Mouse (Mus musculus) heart, embryonic 12.5 days (tissue): ENCODE data around the gene Sapcd1. TPM values are rescaled to one million over a fixed set of nuclear protein-coding genes. Genes with fewer than 3 reads are reported as not detected.

Experiments used
- ATAC-seq: fragments of 200-750 bp; cut with Nextera tagmentation; 2 replicates; pipeline ENCODE4 v1.8.0; 2017; ENCODE audit warnings: moderate TSS enrichment, moderate library complexity; ENCODE audit not compliant: insufficient number of reproducible peaks, low FRiP score
- H3K27ac ChIP-seq: fragments of 300-500 bp; sonication (generic); 2 replicates; pipeline ENCODE4 v1.5.1; 2016; ENCODE audit warnings: mild to moderate bottlenecking, moderate library complexity; ENCODE audit not compliant: poor library complexity, severe bottlenecking
- H3K27me3 ChIP-seq: fragments of 300-500 bp; sonication (generic); replicated peaks from 2 replicates; pipeline ENCODE4 v1.6.1; 2016; ENCODE audit warnings: mild to moderate bottlenecking, moderate library complexity
- H3K36me3 ChIP-seq: fragments of 300-500 bp; sonication (generic); 2 replicates; pipeline ENCODE4 v1.6.1; 2016; ENCODE audit warnings: mild to moderate bottlenecking, moderate library complexity
- H3K4me1 ChIP-seq: fragments of 300-500 bp; sonication (generic); replicated peaks from 2 replicates; pipeline ENCODE4 v1.6.1; 2016; ENCODE audit warnings: mild to moderate bottlenecking
- H3K4me2 ChIP-seq: fragments of 300-500 bp; sonication (generic); 2 replicates; pipeline ENCODE4 v1.6.1; 2016; ENCODE audit warnings: mild to moderate bottlenecking, moderate library complexity
- H3K4me3 ChIP-seq: fragments of 300-500 bp; sonication (generic); 2 replicates; pipeline ENCODE4 v1.5.1; 2016; ENCODE audit warnings: mild to moderate bottlenecking
- H3K9ac ChIP-seq: fragments of 300-500 bp; sonication (generic); 2 replicates; pipeline ENCODE4 v1.6.1; 2016; ENCODE audit warnings: mild to moderate bottlenecking, moderate library complexity
- H3K9me3 ChIP-seq: fragments of 300-500 bp; sonication (generic); replicated peaks from 2 replicates; pipeline ENCODE4 v1.6.1; 2016; ENCODE audit warnings: mild to moderate bottlenecking, moderate library complexity
- WGBS: fragments of 180-500 bp; shearing (Covaris S2); methylation state at CpG from one replicate; pipeline ENCODE4 v1.1.7; 2016; 5-methylcytosine and 5-hydroxymethylcytosine counted together
- polyA plus RNA-seq: library from polyadenylated mRNA; unstranded; fragments of >200 nt; fragmentation: Nextera tagmentation; extraction: Ambion mirVana; gene quantifications from 2 replicates; pipeline ENCODE4 v1.2.1, GENCODE M21; 2016

Gene Sapcd1
- polyA plus RNA-seq, 1 experiment from 2014 or later: 2.4 TPM

DNA sequence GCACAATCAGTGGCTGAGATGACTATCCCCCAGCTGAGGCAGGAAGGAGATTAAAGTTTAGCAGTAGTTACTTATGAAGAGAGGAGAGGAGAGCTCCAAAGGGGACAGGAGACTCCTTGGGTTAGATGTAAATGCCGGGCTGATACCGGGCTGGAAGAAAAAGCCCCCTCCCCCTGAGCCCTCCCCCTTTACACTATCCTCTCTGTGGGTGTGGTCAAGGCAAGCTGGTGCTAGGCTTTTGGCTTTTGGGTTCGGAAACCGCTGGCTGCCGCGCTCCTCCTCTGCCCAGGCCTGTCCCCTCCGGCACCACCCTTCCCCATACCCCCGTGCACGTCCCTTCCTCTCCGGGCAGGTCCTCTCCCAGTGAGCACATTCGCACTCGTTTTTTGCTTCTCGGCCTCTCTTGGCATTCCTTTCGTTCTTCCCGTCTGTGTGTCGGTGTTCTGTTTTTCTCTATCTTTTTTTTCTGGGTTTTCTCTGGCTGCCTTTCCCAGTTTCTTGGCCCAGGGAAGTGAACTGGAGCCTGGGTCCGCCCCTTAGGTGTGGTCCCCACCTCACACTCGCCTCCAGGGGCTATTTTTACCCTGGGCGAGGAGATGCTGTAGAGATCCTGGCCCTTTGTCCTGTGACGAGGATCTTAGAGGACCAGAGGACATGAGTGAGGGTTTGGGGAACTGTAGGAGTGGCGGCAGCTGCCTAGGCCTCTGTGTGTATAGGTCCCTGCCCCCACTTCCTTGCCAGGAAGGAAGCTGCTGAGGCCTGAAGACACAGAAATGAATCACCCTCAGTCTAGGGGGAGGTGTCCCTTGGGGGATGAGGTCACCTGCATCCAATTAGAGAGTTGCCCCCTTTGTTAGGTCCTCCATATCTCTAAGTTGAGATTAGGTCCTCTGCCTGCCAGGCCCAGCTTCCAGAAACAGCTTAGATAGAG lies 23.6 kb upstream of the Sapcd1 start:
- Histone ChIP-seq H3K4me3 (peak overlapping the region; percentile 75), H3K27ac (peak overlapping the region; percentile 99), H3K4me1 (peaks cover 45% of the 10 kb centered on the region), H3K36me3 (peaks cover 41% of the 10 kb centered on the region), H3K9ac (peak overlapping the region; percentile 94), H3K9me3 (no peaks in the 10 kb centered on the region; the same call in 1 of the 2 replicates), H3K4me2 (peak overlapping the region; percentile 88), H3K27me3 (no peaks in the 10 kb centered on the region)
- WGBS: under 1% methylated on average over 21 of the region's 21 CpGs
- peak; percentile 80 for ATAC-seq

DNA sequence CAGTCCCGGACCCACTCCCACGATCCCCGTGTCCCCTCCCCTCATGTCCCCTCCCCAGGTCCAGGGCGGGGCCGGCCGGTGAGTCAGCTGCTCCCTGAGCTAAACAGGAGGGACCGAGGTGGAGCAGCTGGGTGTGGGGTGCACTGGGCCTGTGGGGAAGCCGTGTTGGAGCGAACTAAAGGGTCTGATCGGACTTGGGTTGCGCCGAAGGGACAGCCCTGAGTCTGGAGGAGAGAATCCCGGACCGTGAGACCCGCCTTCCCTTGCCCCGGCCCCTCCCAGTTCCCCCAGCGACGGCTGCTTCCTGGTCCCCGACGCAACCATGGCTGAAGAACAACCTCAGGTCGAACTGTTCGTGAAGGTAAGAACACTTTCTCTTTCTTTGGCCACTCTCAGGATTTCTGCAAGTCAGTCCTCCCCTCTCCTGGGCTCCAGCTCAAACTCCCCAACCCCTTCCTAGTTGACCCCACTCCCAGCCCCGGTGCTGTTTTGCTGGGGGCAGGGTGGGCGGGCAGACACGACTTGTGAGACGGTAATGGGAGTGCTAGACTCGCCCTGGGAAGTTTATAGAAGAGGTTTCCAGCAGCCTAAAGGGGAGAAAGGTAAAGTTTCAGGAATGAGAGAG lies 22.4 kb upstream of the Sapcd1 start:
- peak overlapping the region; percentile 75 for H3K4me3 ChIP-seq
- peaks cover 30% of the 10 kb centered on the region for H3K36me3 ChIP-seq
- H3K4me2 ChIP-seq: peak overlapping the region; percentile 88
- H3K27ac ChIP-seq: peak overlapping the region; percentile 99
- H3K4me1 ChIP-seq: peaks cover 54% of the 10 kb centered on the region
- no peaks in the 10 kb centered on the region for H3K27me3 ChIP-seq
- peak overlapping the region; percentile 94 for H3K9ac ChIP-seq
- peak; percentile 60 for ATAC-seq
- no peaks in the 10 kb centered on the region; the same call in 1 of the 2 replicates for H3K9me3 ChIP-seq
- WGBS: 1% methylated on average over 27 of the region's 27 CpGs

DNA sequence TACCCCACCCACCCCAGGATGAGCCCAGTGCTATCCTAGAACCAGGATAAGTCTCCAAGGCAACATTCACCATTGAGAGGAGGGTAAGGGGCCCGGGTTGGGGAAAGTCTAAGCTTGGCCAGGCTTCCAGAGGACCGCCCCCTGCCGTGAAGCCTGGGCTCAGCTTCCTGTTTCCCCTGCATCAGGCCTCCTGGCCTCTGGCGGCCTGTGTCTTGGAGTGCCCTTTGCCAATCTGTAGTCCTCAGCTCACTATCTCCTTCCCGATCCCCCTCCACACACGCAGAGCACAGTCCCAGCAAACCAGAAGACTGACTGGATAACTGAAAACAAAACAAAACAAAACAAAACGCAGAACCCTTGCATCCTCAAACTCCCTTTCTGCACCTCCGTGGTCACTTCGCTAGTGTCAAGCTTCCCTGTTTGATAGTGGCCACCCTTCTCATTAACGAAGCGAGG lies 21.8 kb upstream of the Sapcd1 start, which contains the start of gene Clic1:
TSS of gene Clic1 (plus strand) at position 406 of the 456 bp plus-strand sequence.
- Histone ChIP-seq H3K27ac (peak within 1 kb of the TSS; percentile 99), H3K36me3 (peaks cover 24% of the 10 kb centered on the region), H3K9ac (peak within 1 kb of the TSS; percentile 94), H3K9me3 (no peaks in the 10 kb centered on the region; the same call in 1 of the 2 replicates), H3K4me3 (peak within 1 kb of the TSS; percentile 75), H3K4me1 (peaks cover 57% of the 10 kb centered on the region), H3K4me2 (peak within 1 kb of the TSS; percentile 88), H3K27me3 (no peaks in the 10 kb centered on the region)
- WGBS: under 1% methylated on average over 11 of the region's 11 CpGs
- peak; percentile 37 for ATAC-seq

DNA sequence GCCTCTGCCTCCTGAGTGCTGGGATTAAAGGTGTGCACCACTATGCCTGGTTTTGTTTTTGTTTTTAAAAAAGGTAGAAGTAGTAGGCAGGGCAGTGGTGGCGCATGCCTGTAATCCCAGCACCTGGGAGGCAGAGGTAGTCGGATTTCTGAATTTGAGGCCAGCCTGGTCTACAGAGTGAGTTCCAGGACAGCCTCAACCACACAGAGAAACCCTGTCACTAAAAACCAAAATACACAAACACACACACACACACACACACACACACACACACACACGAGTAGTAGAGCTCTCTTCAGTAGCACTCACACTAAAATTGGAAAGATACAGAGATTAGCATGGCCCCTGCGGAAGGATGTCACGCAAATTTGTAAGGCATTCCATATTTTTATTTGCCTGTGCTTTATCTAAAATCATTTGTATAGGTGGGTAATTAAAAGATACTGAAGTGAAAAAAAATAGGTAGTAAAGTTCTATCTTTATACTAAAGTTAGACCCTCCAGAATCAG lies 21.2 kb upstream of the Sapcd1 start:
- Histone ChIP-seq H3K36me3 (peaks cover 18% of the 10 kb centered on the region), H3K9me3 (no peaks in the 10 kb centered on the region; the same call in 1 of the 2 replicates), H3K27me3 (no peaks in the 10 kb centered on the region), H3K4me1 (peaks cover 62% of the 10 kb centered on the region), H3K27ac (peak overlapping the region; percentile 99), H3K9ac (peak overlapping the region; percentile 94; the same call in 1 of the 2 replicates), H3K4me2 (peak overlapping the region; percentile 88), H3K4me3 (peak overlapping the region; percentile 75; the same call in 1 of the 2 replicates)
- WGBS: 61% methylated on average over 5 of the region's 5 CpGs
- ATAC-seq: no peak

DNA sequence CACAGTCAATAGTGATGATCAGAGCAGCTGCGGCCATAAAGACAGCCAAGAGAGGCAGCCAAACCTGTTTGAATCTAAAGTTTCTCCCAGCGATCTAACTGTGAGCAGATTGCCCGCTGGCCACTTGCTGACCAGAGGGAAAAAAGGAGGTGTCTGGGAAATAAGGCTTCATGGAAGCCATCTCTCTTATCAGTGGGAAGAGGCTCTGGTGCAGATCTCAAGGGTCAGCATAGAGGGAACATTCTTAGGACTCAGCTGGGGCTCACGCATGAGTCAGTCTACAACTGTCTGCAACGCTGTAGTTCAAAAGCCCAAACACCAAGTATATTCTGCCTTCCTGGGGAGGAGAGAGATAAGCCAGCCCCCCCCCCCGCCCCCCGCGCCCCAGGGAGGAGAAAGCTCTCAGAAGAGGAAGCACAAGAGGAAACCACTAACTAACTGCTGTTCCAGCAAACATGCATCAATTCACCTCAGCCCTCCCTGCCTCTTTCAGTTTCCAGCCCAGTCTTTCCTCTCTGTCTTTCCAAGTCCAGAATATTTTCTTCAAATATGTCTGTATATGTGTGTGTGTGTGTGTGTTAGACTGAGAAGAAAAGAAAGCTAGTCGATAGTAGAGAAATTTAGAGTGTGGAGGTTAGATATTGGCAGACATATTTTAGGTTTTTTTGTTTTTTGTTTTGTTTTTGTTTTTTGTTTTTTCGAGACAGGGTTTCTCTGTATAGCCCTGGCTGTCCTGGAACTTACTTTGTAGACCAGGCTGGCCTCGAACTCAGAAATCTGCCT lies 20.5 kb upstream of the Sapcd1 start:
- peak overlapping the region; percentile 49; the same call in 1 of the 2 replicates for H3K9ac ChIP-seq
- no peak for ATAC-seq

DNA sequence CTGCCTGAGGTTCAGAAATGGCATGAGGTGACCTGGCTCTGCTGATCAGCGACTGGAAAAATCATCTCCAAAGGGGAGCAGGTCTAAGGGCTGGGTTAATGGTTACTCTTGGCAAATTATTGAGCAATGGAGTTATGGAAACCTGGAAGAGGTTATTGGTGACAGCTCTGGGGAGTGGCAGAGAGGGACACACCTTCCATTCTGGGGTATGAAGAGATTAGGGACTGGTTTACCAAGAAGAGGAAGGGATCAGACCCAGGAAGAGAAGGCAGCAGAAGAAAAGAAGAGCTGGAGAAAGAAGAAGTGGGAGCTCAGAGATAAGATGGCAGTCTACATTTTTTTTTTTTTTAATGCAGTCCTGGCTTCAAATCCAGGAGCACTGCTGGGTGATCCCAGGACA lies 19.9 kb upstream of the Sapcd1 start:
- Histone ChIP-seq H3K4me2 (peak overlapping the region; percentile 50), H3K27me3 (no peaks in the 10 kb centered on the region), H3K36me3 (peaks cover 5% of the 10 kb centered on the region), H3K9me3 (no peaks in the 10 kb centered on the region), H3K4me3 (0 out of 2 replicates have a peak overlapping the region, but pooled peaks have one; percentile 17), H3K4me1 (peaks cover 58% of the 10 kb centered on the region), H3K9ac (0 out of 2 replicates have a peak overlapping the region, but pooled peaks have one; percentile 21), H3K27ac (peak overlapping the region; percentile 99)
- WGBS: 35% methylated on average over 1 of the region's 1 CpGs
- no peak for ATAC-seq

More for the DNA sequence above, 20.5 kb upstream of the Sapcd1 start:
- peaks cover 62% of the 10 kb centered on the region for H3K4me1 ChIP-seq
- WGBS: 20% methylated on average over 11 of the region's 11 CpGs
- H3K27me3 ChIP-seq: no peaks in the 10 kb centered on the region
- H3K27ac ChIP-seq: peak overlapping the region; percentile 99
- H3K36me3 ChIP-seq: peaks cover 12% of the 10 kb centered on the region
- H3K4me3 ChIP-seq: 0 out of 2 replicates have a peak overlapping the region, but pooled peaks have one; percentile 17
- H3K4me2 ChIP-seq: peak overlapping the region; percentile 88
- no peaks in the 10 kb centered on the region for H3K9me3 ChIP-seq

DNA sequence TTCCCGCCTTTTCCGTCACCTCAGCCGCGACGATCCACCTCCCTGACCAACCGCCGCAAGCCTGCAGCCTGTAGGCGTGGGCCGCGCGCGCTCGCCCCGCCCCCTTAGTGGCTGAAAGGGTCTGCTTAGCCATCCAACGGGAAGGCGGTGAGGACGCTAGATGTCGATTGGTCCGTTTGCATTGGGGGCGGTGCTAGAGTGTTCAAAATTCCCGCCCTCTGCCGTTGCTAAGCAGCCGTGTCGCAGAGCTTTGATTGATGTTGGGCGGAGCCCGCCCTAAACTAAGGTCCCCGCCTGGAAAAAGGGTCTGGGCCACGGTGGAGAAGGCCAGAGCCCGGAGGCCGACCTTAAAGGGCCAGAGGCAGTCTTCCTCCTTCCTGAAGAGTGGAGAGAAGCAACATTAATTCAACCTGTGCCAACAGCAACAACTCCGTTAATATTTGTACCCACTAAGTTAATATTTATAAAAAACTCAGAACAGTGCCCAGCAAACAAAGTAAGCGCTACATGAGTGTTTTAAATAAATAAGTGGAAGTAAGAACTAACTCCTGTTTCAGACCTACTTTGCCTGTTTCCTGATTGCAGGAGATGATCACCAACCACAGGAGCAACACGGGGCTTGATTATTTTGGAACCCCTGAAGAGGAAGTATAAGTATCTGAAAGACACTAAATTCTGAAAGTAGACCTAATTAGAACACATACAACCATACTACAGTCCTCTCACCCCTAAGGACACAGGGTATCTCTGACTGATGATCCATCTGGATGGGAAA lies 19.1 kb upstream of the Sapcd1 start, which contains the start of gene Msh5:
TSS of gene Msh5 (minus strand) at position 65 of the 775 bp plus-strand sequence.
- WGBS: 2% methylated on average over 33 of the region's 33 CpGs
- peak; percentile 91 for ATAC-seq

DNA sequence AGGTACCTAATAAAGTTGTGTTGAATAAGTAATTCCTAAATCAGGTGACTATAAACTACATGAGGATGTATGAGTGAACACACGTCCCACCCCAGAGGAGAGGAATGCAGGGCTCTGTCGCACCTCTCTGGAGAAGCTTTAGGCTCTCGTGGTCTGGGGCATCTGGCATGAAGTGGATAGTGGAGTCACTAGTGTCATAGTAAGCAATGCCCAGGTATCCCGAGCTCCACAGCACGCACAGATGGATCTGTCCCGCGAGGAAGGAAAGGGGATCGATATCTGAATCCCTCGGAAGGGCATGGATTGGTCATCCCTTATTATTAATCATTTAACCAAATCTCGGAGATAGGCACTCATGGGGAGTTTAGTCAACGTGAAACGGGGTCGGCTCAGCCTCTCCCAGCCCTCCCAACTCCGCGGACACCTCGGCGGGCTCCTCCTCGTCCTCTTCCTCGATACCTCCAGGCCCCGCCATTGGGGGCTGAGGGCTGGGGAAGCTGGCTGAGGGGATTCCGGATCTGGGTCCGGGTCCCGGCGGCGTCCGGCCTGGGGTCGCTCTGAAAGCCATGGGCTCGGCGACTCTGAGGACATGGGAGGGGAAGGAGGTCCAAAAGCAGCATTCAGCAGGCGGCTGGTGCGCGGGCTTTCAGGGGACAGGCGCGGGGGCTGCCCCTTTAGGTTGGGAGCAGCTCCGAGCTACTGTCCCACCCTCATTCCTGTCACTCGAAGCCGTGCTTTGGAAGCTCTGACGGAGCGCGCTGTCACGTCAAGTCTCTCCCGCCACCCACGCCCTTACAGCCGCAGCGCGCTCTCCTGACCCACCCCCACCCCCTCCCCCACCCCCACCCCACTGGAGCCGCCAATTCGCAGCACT lies 18.2 kb upstream of the Sapcd1 start:
- H3K4me1 ChIP-seq: peaks cover 48% of the 10 kb centered on the region
- peak overlapping the region; percentile 96 for H3K27ac ChIP-seq
- H3K9ac ChIP-seq: peak overlapping the region; percentile 94
- 2% methylated on average over 48 of the region's 48 CpGs for WGBS
- peak overlapping the region; percentile 64 for H3K4me3 ChIP-seq
- H3K36me3 ChIP-seq: no peaks in the 10 kb centered on the region
- H3K4me2 ChIP-seq: peak overlapping the region; percentile 99
- no peak for ATAC-seq
- H3K9me3 ChIP-seq: no peaks in the 10 kb centered on the region
- no peaks in the 10 kb centered on the region for H3K27me3 ChIP-seq

More for the DNA sequence above, 19.1 kb upstream of the Sapcd1 start, which contains the start of gene Msh5:
- Histone ChIP-seq H3K27me3 (no peaks in the 10 kb centered on the region), H3K4me2 (peak within 1 kb of the TSS; percentile 99), H3K27ac (peak within 1 kb of the TSS; percentile 99), H3K4me3 (peak within 1 kb of the TSS; percentile 64), H3K9ac (peak within 1 kb of the TSS; percentile 94), H3K4me1 (peaks cover 50% of the 10 kb centered on the region), H3K9me3 (no peaks in the 10 kb centered on the region), H3K36me3 (no peaks in the 10 kb centered on the region)
